Mouse (Mus musculus) granulocyte monocyte progenitor cell, adult 5-6 weeks (primary cell): ENCODE measurements around the gene Eif2b3. TPM values are rescaled to one million over a fixed set of nuclear protein-coding genes. Genes with fewer than 3 reads are reported as not detected.

Experiments
- ATAC-seq: replicated peaks from 2 replicates; pipeline ENCODE4 v1.8.0; 2016; ENCODE audit warnings: mild to moderate bottlenecking, moderate TSS enrichment, inconsistent platforms; ENCODE audit not compliant: poor library complexity, severe bottlenecking
- total RNA-seq, 2 experiments: library from RNA; stranded (forward) in 1 of 2; stranded (reverse) in 1 of 2; fragments of 200-712, 200-1000 nt in 1 of 2; fragments of >200 nt in 1 of 2; fragmentation: Nextera tagmentation in 1 of 2; gene quantifications; 2 replicates each; pipeline ENCODE4 v1.2.3; 2014 to 2017

The Eif2b3 gene
- total RNA-seq, 2 experiments from 2014 or later = 13.1 to 41.3 TPM

- no peak for ATAC-seq
Measured at GRCm38 (mm10) chr4:117013596-117013995, 5.6 kb upstream of the Eif2b3 start.

GRCm38 (mm10) chr4:117014901-117015415 lies 4.2 kb upstream of the Eif2b3 start:
- no peak for ATAC-seq

GRCm38 (mm10) chr4:117017738-117018137 lies 1.5 kb upstream of the Eif2b3 start:
- ATAC-seq = 0 out of 2 replicates have a peak, but pooled peaks have one; percentile 31

GRCm38 (mm10) chr4:117018327-117018726 lies 875 bp upstream of the Eif2b3 start:
- no peak for ATAC-seq

GRCm38 (mm10) chr4:117023469-117023868 lies 4.3 kb downstream of the Eif2b3 start:
- ATAC-seq = no peak

GRCm38 (mm10) chr4:117031105-117031504 lies 11.9 kb downstream of the Eif2b3 start:
- ATAC-seq = no peak

- no peak for ATAC-seq
Measured at GRCm38 (mm10) chr4:117039925-117040687, 20.9 kb downstream of the Eif2b3 start.

GRCm38 (mm10) chr4:117040791-117041190 lies 21.6 kb downstream of the Eif2b3 start:
- no peak for ATAC-seq

- peak; percentile 99 for ATAC-seq
Measured at GRCm38 (mm10) chr4:117041283-117041721, 22.1 kb downstream of the Eif2b3 start.

GRCm38 (mm10) chr4:117048836-117049235 lies 29.6 kb downstream of the Eif2b3 start:
- no peak for ATAC-seq

- no peak for ATAC-seq
Measured at GRCm38 (mm10) chr4:117049485-117049884, 30.3 kb downstream of the Eif2b3 start.

GRCm38 (mm10) chr4:117052626-117053025 lies 33.4 kb downstream of the Eif2b3 start:
- no peak for ATAC-seq

GRCm38 (mm10) chr4:117053956-117054355 lies 34.8 kb downstream of the Eif2b3 start:
- no peak for ATAC-seq

GRCm38 (mm10) chr4:117056102-117056501 lies 36.9 kb downstream of the Eif2b3 start:
- ATAC-seq = no peak

- ATAC-seq = no peak
Measured at GRCm38 (mm10) chr4:117056514-117056913, 37.3 kb downstream of the Eif2b3 start.

- no peak for ATAC-seq
Measured at GRCm38 (mm10) chr4:117058512-117058911, 39.3 kb downstream of the Eif2b3 start.

- no peak for ATAC-seq
Measured at GRCm38 (mm10) chr4:117062700-117063390, 43.6 kb downstream of the Eif2b3 start.

- no peak for ATAC-seq
Measured at GRCm38 (mm10) chr4:117068035-117068434, 48.8 kb downstream of the Eif2b3 start.

- ATAC-seq = no peak
Measured at GRCm38 (mm10) chr4:117069647-117070046, 50.4 kb downstream of the Eif2b3 start.

GRCm38 (mm10) chr4:117070624-117071023 lies 51.4 kb downstream of the Eif2b3 start:
- no peak for ATAC-seq

- ATAC-seq = no peak
Measured at GRCm38 (mm10) chr4:117071183-117071582, 52.0 kb downstream of the Eif2b3 start.
